Mouse (Mus musculus): ENCODE data around the gene Ndufa13. TPM values are rescaled to one million over a fixed set of nuclear protein-coding genes. Genes with fewer than 3 reads are reported as not detected.

Gene Ndufa13
- polyA plus RNA-seq, 1 experiment from 2014 or later, result 199 TPM

- H3K27me3 ChIP-seq, result peaks cover 3% of the 10 kb centered on the region
- no peak for DNase-seq (ENCODE audit: low read depth, low spot score)
- CTCF ChIA-PET, result no interaction called here
- POLR2A ChIA-PET, result no interaction called here
- in situ Hi-C loops (cut with MboI; ENCODE audit: low pct_unique_long_range_greater_than_20kb), result loop anchor here (25.0 kb wide), 1 partner anchor 546 kb away; no protein-coding TSS in a partner anchor
- no peak for ATAC-seq
- TF ChIP-seq CTCF (IDR thresholded peaks at IDR 0.05), result no peak
These were observed 19.3 kb downstream of the Ndufa13 start for GRCm38 (mm10) chr8:69882833-69883600.

- H3K27me3 ChIP-seq, result peaks cover 3% of the 10 kb centered on the region
- in situ Hi-C loops (cut with MboI; ENCODE audit: low pct_unique_long_range_greater_than_20kb), result loop anchor here (25.0 kb wide), 1 partner anchor 545 kb away; no protein-coding TSS in a partner anchor
- POLR2A ChIA-PET, result no interaction called here
- TF ChIP-seq CTCF (IDR thresholded peaks at IDR 0.05), result no peak
- no peak for DNase-seq (ENCODE audit: low read depth, low spot score)
- CTCF ChIA-PET, result no interaction called here
- no peak for ATAC-seq
These were observed 20.2 kb downstream of the Ndufa13 start for GRCm38 (mm10) chr8:69882021-69882756.

GRCm38 (mm10) chr8:69881261-69881865, 21.0 kb downstream of the Ndufa13 start:
- no peak for ATAC-seq
- POLR2A ChIA-PET, result no interaction called here
- CTCF ChIA-PET, result no interaction called here
- in situ Hi-C loops (cut with MboI; ENCODE audit: low pct_unique_long_range_greater_than_20kb), result loop anchor here (25.0 kb wide), 1 partner anchor 544 kb away; no protein-coding TSS in a partner anchor
- DNase-seq (ENCODE audit: low read depth, low spot score), result no peak
- TF ChIP-seq CTCF (IDR thresholded peaks at IDR 0.05), result no peak
- H3K27me3 ChIP-seq, result peaks cover 3% of the 10 kb centered on the region

GRCm38 (mm10) chr8:69880841-69881240, 21.5 kb downstream of the Ndufa13 start:
- in situ Hi-C loops (cut with MboI; ENCODE audit: low pct_unique_long_range_greater_than_20kb), result loop anchor here (25.0 kb wide), 1 partner anchor 544 kb away; no protein-coding TSS in a partner anchor
- no peak for TF ChIP-seq CTCF (IDR thresholded peaks at IDR 0.05)
- H3K27me3 ChIP-seq, result peaks cover 1% of the 10 kb centered on the region
- ChIA-PET POLR2A (no interaction called here), CTCF (no interaction called here)
- DNase-seq (ENCODE audit: low read depth, low spot score) (no peak), ATAC-seq (no peak)

- no peaks in the 10 kb centered on the region for H3K27me3 ChIP-seq
- no peak for TF ChIP-seq CTCF (IDR thresholded peaks at IDR 0.05)
- DNase-seq (ENCODE audit: low read depth, low spot score) (no peak), ATAC-seq (no peak)
- ChIA-PET CTCF (no interaction called here), POLR2A (interaction anchor here (1.1 kb wide), 1 partner anchor 14 kb away, joined by 3 read pairs; no protein-coding TSS in a partner anchor)
- in situ Hi-C loops (cut with MboI; ENCODE audit: low pct_unique_long_range_greater_than_20kb), result loop anchor here (25.0 kb wide), 1 partner anchor 542 kb away; no protein-coding TSS in a partner anchor
These were observed 22.7 kb downstream of the Ndufa13 start for GRCm38 (mm10) chr8:69879678-69880077.

- ChIA-PET POLR2A (no interaction called here), CTCF (no interaction called here)
- DNase-seq (ENCODE audit: low read depth, low spot score) (no peak), ATAC-seq (no peak)
- in situ Hi-C loops (cut with MboI; ENCODE audit: low pct_unique_long_range_greater_than_20kb), result loop anchor here (25.0 kb wide), 1 partner anchor 541 kb away; no protein-coding TSS in a partner anchor
- H3K27me3 ChIP-seq, result no peaks in the 10 kb centered on the region
- TF ChIP-seq CTCF (IDR thresholded peaks at IDR 0.05), result no peak
These were observed 24.4 kb downstream of the Ndufa13 start for GRCm38 (mm10) chr8:69877992-69878391.

GRCm38 (mm10) chr8:69877396-69877795, 25.0 kb downstream of the Ndufa13 start:
- no peaks in the 10 kb centered on the region for H3K27me3 ChIP-seq
- ChIA-PET CTCF (no interaction called here), POLR2A (no interaction called here)
- DNase-seq (ENCODE audit: low read depth, low spot score) (no peak), ATAC-seq (no peak)
- no peak for TF ChIP-seq CTCF (IDR thresholded peaks at IDR 0.05)
- in situ Hi-C loops (cut with MboI; ENCODE audit: low pct_unique_long_range_greater_than_20kb), result loop anchor here (25.0 kb wide), 1 partner anchor 540 kb away; no protein-coding TSS in a partner anchor

- POLR2A ChIA-PET, result no interaction called here
- CTCF ChIA-PET, result no interaction called here
- no peak for ATAC-seq
- no peak for DNase-seq (ENCODE audit: low read depth, low spot score)
- TF ChIP-seq CTCF (IDR thresholded peaks at IDR 0.05), result no peak
- no peaks in the 10 kb centered on the region for H3K27me3 ChIP-seq
- in situ Hi-C loops (cut with MboI; ENCODE audit: low pct_unique_long_range_greater_than_20kb), result loop anchor here (25.0 kb wide), 1 partner anchor 540 kb away; no protein-coding TSS in a partner anchor
These were observed 25.4 kb downstream of the Ndufa13 start for GRCm38 (mm10) chr8:69876967-69877366.

- ChIA-PET CTCF (interaction anchor here (1.2 to 1.8 kb wide), 3 partner anchors 14 to 125 kb away, joined by 3 to 8 read pairs (median 7); partner anchors contain the start of gene Pbx4), POLR2A (no interaction called here)
- ATAC-seq, result no peak
- no peaks in the 10 kb centered on the region for H3K27me3 ChIP-seq
- no peak for TF ChIP-seq CTCF (IDR thresholded peaks at IDR 0.05)
- no peak for DNase-seq (ENCODE audit: low read depth, low spot score)
- in situ Hi-C loops (cut with MboI; ENCODE audit: low pct_unique_long_range_greater_than_20kb), result loop anchor here (25.0 kb wide), 1 partner anchor 539 kb away; no protein-coding TSS in a partner anchor
These were observed 26.3 kb downstream of the Ndufa13 start for GRCm38 (mm10) chr8:69876097-69876496.

- CTCF ChIA-PET, result interaction anchor here (0.9 to 1.8 kb wide), 3 partner anchors 16 to 126 kb away, joined by 3 to 8 read pairs (median 7); no protein-coding TSS in a partner anchor
- ATAC-seq, result no peak
These were observed 27.7 kb downstream of the Ndufa13 start for GRCm38 (mm10) chr8:69874654-69875053.

More at GRCm38 (mm10) chr8:69874654-69875053, 27.7 kb downstream of the Ndufa13 start:
- POLR2A ChIA-PET, result no interaction called here
- no peak for TF ChIP-seq CTCF (IDR thresholded peaks at IDR 0.05)
- H3K27me3 ChIP-seq, result no peaks in the 10 kb centered on the region
- in situ Hi-C loops (cut with MboI; ENCODE audit: low pct_unique_long_range_greater_than_20kb), result loop anchor here (25.0 kb wide), 1 partner anchor 537 kb away; no protein-coding TSS in a partner anchor
- DNase-seq (ENCODE audit: low read depth, low spot score), result no peak
